Mouse (Mus musculus): ENCODE results near the gene Slc45a3. TPM values are rescaled to one million over a fixed set of nuclear protein-coding genes. Genes with fewer than 3 reads are reported as not detected.
A peak's percentile ranks its signal among the peaks of the same experiment; 100 is the strongest.

The Slc45a3 gene
- total RNA-seq (2012; rRNA removed) (34.1 and 40.7 TPM in 2 replicates), polyA plus RNA-seq (2012; ENCODE audit: insufficient read depth in 1 of 2, insufficient read length in 2 of 2, low read depth in 1 of 2, low replicate concordance in 2 of 2, missing spikeins in 1 of 2) (10 to 100 TPM in 1 of 2 experiments, not detected in 1; 15.6 TPM)

- DNase-seq (ENCODE audit: low read depth, low spot score), result peak; percentile 76
- Histone ChIP-seq H3K4me3 (ENCODE audit: control insufficient read depth in 1 of 2, insufficient read depth in 1 of 2, low read depth in 2 of 2, low read length in 2 of 2) (peak within 1 kb of the TSS; percentile 69 to 93), H3K27ac (ENCODE audit: control insufficient read depth, low read depth, low read length) (peak within 1 kb of the TSS; percentile 76), H3K9me3 (replicated peaks; ENCODE audit: insufficient read depth, low read length) (no peaks in the 10 kb centered on the region), H3K36me3 (ENCODE audit: control insufficient read depth in 1 of 2, insufficient read depth in 2 of 2, low read length in 2 of 2) (peaks cover 0 to 33% of the 10 kb centered on the region in 2 experiments; a peak in 2 of 4 replicates), H3K9ac (ENCODE audit: control insufficient read depth, low read depth, low read length, poor library complexity, severe bottlenecking) (peak within 1 kb of the TSS; percentile 76), H3K79me2 (ENCODE audit: control insufficient read depth, insufficient read depth, low read length, poor library complexity) (peaks cover 45% of the 10 kb centered on the region), H3K27me3 (ENCODE audit: control insufficient read depth in 1 of 2, insufficient read depth in 2 of 2, low read length in 2 of 2) (no peaks in the 10 kb centered on the region), H3K4me1 (ENCODE audit: control insufficient read depth in 1 of 2, insufficient read depth in 2 of 2, low read length in 2 of 2) (peaks cover 17 to 23% of the 10 kb centered on the region in 2 experiments)
- TF ChIP-seq NRF1 (IDR thresholded peaks at IDR 0.05; ENCODE audit: insufficient read depth, low read depth, low read length, poor library complexity, severe bottlenecking) (peak; percentile 70), SIN3A (IDR thresholded peaks at IDR 0.05; ENCODE audit: low read length) (peak; percentile 67), ETS1 (IDR thresholded peaks at IDR 0.05; ENCODE audit: low read depth, low read length) (peak; percentile 14; the same call in 1 of the 2 replicates), MXI1 (IDR thresholded peaks at IDR 0.05; ENCODE audit: low read depth, low read length) (peak; percentile 83), NELFE (IDR thresholded peaks at IDR 0.05; ENCODE audit: low read depth, low read length) (peak; percentile 77), HCFC1 (IDR thresholded peaks at IDR 0.05; ENCODE audit: low read depth, low read length) (peak; percentile 7; the same call in 1 of the 2 replicates), ZMIZ1 (IDR thresholded peaks at IDR 0.05; ENCODE audit: low read depth, low read length) (peak; percentile 93), ELF1 (IDR thresholded peaks at IDR 0.05; ENCODE audit: low read depth, low read length) (no peak), CHD1 (IDR thresholded peaks at IDR 0.05; ENCODE audit: low read depth, low read length) (no peak), POLR2AphosphoS2 (IDR thresholded peaks at IDR 0.05; ENCODE audit: low read length) (peak; percentile 81), MYC (IDR thresholded peaks at IDR 0.05; ENCODE audit: low read depth, low read length) (no peak), RCOR1 (IDR thresholded peaks at IDR 0.05; ENCODE audit: low read depth, low read length) (no peak), MAZ (IDR thresholded peaks at IDR 0.05; ENCODE audit: low read depth, low read length) (peak; percentile 89), POLR2A (IDR thresholded peaks at IDR 0.05; ENCODE audit: control insufficient read depth in 1 of 2, insufficient read depth in 1 of 2, low read depth in 1 of 2, low read length in 2 of 2, poor library complexity in 1 of 2) (peak in 1 of 2 experiments; percentile 76; a peak in 1 of 4 replicates)
These were observed at the start of gene Slc45a3 for GRCm38 (mm10) chr1:131962606-131963084. Slc45a3 (plus strand) TSS chr1:131962967.

- H3K9ac ChIP-seq (ENCODE audit: control insufficient read depth, low read depth, low read length, poor library complexity, severe bottlenecking), result no peak overlapping the region
- no peak overlapping the region for H3K27ac ChIP-seq (ENCODE audit: control insufficient read depth, low read depth, low read length)
- no peak for DNase-seq (ENCODE audit: low read depth, low spot score)
- peaks cover 36 to 67% of the 10 kb centered on the region in 2 experiments for H3K36me3 ChIP-seq (ENCODE audit: control insufficient read depth in 1 of 2, insufficient read depth in 2 of 2, low read length in 2 of 2)
- no peak for TF ChIP-seq USF1 (IDR thresholded peaks at IDR 0.05; ENCODE audit: low read depth, low read length)
- no peak for TF ChIP-seq POLR2AphosphoS5 (IDR thresholded peaks at IDR 0.05; ENCODE audit: borderline replicate concordance, low read depth, low read length)
- TF ChIP-seq JUND (IDR thresholded peaks at IDR 0.05; ENCODE audit: low read depth, low read length), result no peak
- TF ChIP-seq NRF1 (IDR thresholded peaks at IDR 0.05; ENCODE audit: insufficient read depth, low read depth, low read length, poor library complexity, severe bottlenecking), result no peak
- TF ChIP-seq ZC3H11A (IDR thresholded peaks at IDR 0.05; ENCODE audit: low read depth, low read length), result no peak
- TF ChIP-seq BHLHE40 (IDR thresholded peaks at IDR 0.05; ENCODE audit: borderline replicate concordance, low read depth, low read length), result no peak
- TF ChIP-seq SMC3 (IDR thresholded peaks at IDR 0.05; ENCODE audit: low read depth, low read length), result no peak
- TF ChIP-seq ZNF384 (IDR thresholded peaks at IDR 0.05; ENCODE audit: low read depth, low read length), result no peak
- no peak for TF ChIP-seq RAD21 (IDR thresholded peaks at IDR 0.05; ENCODE audit: low read depth, low read length)
- H3K4me1 ChIP-seq (ENCODE audit: control insufficient read depth in 1 of 2, insufficient read depth in 2 of 2, low read length in 2 of 2), result peaks cover 0 to 5% of the 10 kb centered on the region in 2 experiments; a peak in 2 of 4 replicates
- H3K27me3 ChIP-seq (ENCODE audit: control insufficient read depth in 1 of 2, insufficient read depth in 2 of 2, low read length in 2 of 2), result no peaks in the 10 kb centered on the region
- no peak overlapping the region for H3K4me3 ChIP-seq (ENCODE audit: control insufficient read depth in 1 of 2, insufficient read depth in 1 of 2, low read depth in 2 of 2, low read length in 2 of 2)
- peaks cover 52% of the 10 kb centered on the region for H3K79me2 ChIP-seq (ENCODE audit: control insufficient read depth, insufficient read depth, low read length, poor library complexity)
- H3K9me3 ChIP-seq (replicated peaks; ENCODE audit: insufficient read depth, low read length), result no peaks in the 10 kb centered on the region
These were observed 45.1 kb upstream of the Slc45a3 start for GRCm38 (mm10) chr1:131917634-131918033.
